ENCODE assay signal across 13 mouse cellular contexts in genomic region chr15:96270272-96270880, GRCm38 (mm10). TPM values are rescaled to one million over a fixed set of nuclear protein-coding genes. Genes with fewer than 3 reads are reported as not detected.
DNase-seq lines count a peak whose midpoint lies in the region; ATAC-seq and TF ChIP-seq lines count a peak whose summit lies in the region.
"Had no signal": no experiment of that assay in that cellular context is flagged by ENCODE, and none has a peak within 500 bp of the region (broad histone marks: within the 10 kb centered on the region; RNA-seq: fewer than 3 reads in every experiment).

No protein-coding gene starts in this region.

- peaks cover 13% of the 10 kb centered on the region for H3K36me3 ChIP-seq in heart, embryonic 11.5 days (ENCODE audit: control insufficient read depth, insufficient read depth, low read length)
- H3K36me3 ChIP-seq in ES-Bruce4 (ENCODE audit: control insufficient read depth, insufficient read depth, low read length, poor library complexity, severe bottlenecking) = no peaks in the 10 kb centered on the region
- H3K36me3 ChIP-seq in intestine, embryonic 16.5 days (ENCODE audit: control insufficient read depth, insufficient read depth, low read length) = peaks cover 23% of the 10 kb centered on the region

- no peak overlapping the region for H3K9ac ChIP-seq in heart, embryonic 11.5 days (ENCODE audit: low read depth, low read length)
- no peak overlapping the region for H3K9ac ChIP-seq in ES-Bruce4 (ENCODE audit: low read depth, poor library complexity, severe bottlenecking)
- no peak overlapping the region for H3K9ac ChIP-seq in intestine, embryonic 16.5 days (ENCODE audit: low read depth, low read length)
- H3K9ac ChIP-seq: kidney, embryonic 15.5 days had no signal

- intact Hi-C loops in heart, postnatal 10 days (cut with DNase I) = no loop called here

- H3K27ac ChIP-seq in heart, embryonic 11.5 days (ENCODE audit: low read depth, low read length) = no peak overlapping the region
- no peak overlapping the region for H3K27ac ChIP-seq in ES-Bruce4 (ENCODE audit: insufficient read depth, low read length)
- no peak overlapping the region for H3K27ac ChIP-seq in intestine, embryonic 16.5 days (ENCODE audit: low read length)
- H3K27ac ChIP-seq: hindbrain, embryonic 10.5 days; kidney, embryonic 15.5 days had no signal

- ATAC-seq in heart, embryonic 11.5 days (replicated peaks; ENCODE audit: insufficient number of reproducible peaks, low FRiP score, low TSS enrichment) = 0 out of 2 replicates have a peak, but pooled peaks have one; percentile 22
- peak; percentile 87 for ATAC-seq in intestine, embryonic 16.5 days
- no peak for ATAC-seq in inflammation-experienced regulatory T-cells, adult 6 months

- no peak for TF ChIP-seq CTCF in ES-Bruce4 (IDR thresholded peaks at IDR 0.05; ENCODE audit: low read depth, low read length)

- peaks cover 7% of the 10 kb centered on the region; the same call in 1 of the 2 replicates for H3K9me3 ChIP-seq in heart, embryonic 11.5 days (replicated peaks; ENCODE audit: control insufficient read depth, low read length)
- no peaks in the 10 kb centered on the region for H3K9me3 ChIP-seq in ES-Bruce4 (replicated peaks; ENCODE audit: control insufficient read depth, insufficient read depth, low read length, poor library complexity, severe bottlenecking)
- peaks cover 8% of the 10 kb centered on the region; the same call in 1 of the 2 replicates for H3K9me3 ChIP-seq in intestine, embryonic 16.5 days (ENCODE audit: control insufficient read depth, low read length)

- DNase-seq in heart, postnatal 10 days = no peak
- DNase-seq in lung, postnatal 36 days = peak; percentile 79
- DNase-seq in adrenal gland, adult 18-20 months (ENCODE audit: low spot score in 2 of 2) = no peak
- DNase-seq in urinary bladder, postnatal 25 days (ENCODE audit: low spot score) = no peak
- DNase-seq: adrenal gland, postnatal 10 days; B cell, adult 2 months; heart, adult 18-20 months had no signal

- no peak for TF ChIP-seq POLR2A in ES-Bruce4 (IDR thresholded peaks at IDR 0.05; ENCODE audit: insufficient read depth, low read length)

- no peak overlapping the region for H3K4me3 ChIP-seq in heart, embryonic 11.5 days (ENCODE audit: low read depth, low read length)
- H3K4me3 ChIP-seq in ES-Bruce4 (ENCODE audit: low read depth, low read length) = no peak overlapping the region
- H3K4me3 ChIP-seq in intestine, embryonic 16.5 days (ENCODE audit: low read length) = no peak overlapping the region
- H3K4me3 ChIP-seq: hindbrain, embryonic 10.5 days; kidney, embryonic 15.5 days had no signal

- H3K4me1 ChIP-seq in heart, embryonic 11.5 days (ENCODE audit: control insufficient read depth, insufficient read depth, low read length) = peaks cover 24% of the 10 kb centered on the region
- peaks cover 2% of the 10 kb centered on the region for H3K4me1 ChIP-seq in ES-Bruce4 (ENCODE audit: control insufficient read depth, insufficient read depth, low read length)
- H3K4me1 ChIP-seq in intestine, embryonic 16.5 days (ENCODE audit: control insufficient read depth, insufficient read depth, low read length) = peaks cover 3% of the 10 kb centered on the region; the same call in 1 of the 2 replicates
- H3K4me1 ChIP-seq: hindbrain, embryonic 10.5 days had no signal

- 81% methylated on average over 10 of the region's 10 CpGs for WGBS in heart, embryonic 11.5 days (ENCODE audit: insufficient replicate concordance)
- WGBS in intestine, embryonic 16.5 days = 75% methylated on average over 10 of the region's 10 CpGs

- H3K4me2 ChIP-seq in heart, embryonic 11.5 days = no peak overlapping the region
- H3K4me2 ChIP-seq in intestine, embryonic 16.5 days (ENCODE audit: low read depth, low read length) = no peak overlapping the region
- H3K4me2 ChIP-seq: kidney, embryonic 15.5 days had no signal

- H3K27me3 ChIP-seq in heart, embryonic 11.5 days (ENCODE audit: control insufficient read depth, insufficient read depth, low read length) = no peaks in the 10 kb centered on the region
- H3K27me3 ChIP-seq in ES-Bruce4 (ENCODE audit: control insufficient read depth, insufficient read depth, low read length, poor library complexity, severe bottlenecking) = no peaks in the 10 kb centered on the region
- H3K27me3 ChIP-seq in intestine, embryonic 16.5 days (replicated peaks; ENCODE audit: control insufficient read depth, insufficient read depth, low read length) = no peaks in the 10 kb centered on the region
- H3K27me3 ChIP-seq: kidney, embryonic 15.5 days had no signal

- TF ChIP-seq EP300 in ES-Bruce4 (IDR thresholded peaks at IDR 0.05; ENCODE audit: insufficient read depth, low read depth, low read length) = 0 out of 2 replicates have a peak, but pooled peaks have one; percentile 45

RNA-seq across cellular contexts. Expression of gene Arid2, which starts 16.9 kb away (rescaled TPM):
- 22.0 and 22.6 TPM in 2 replicates for polyA plus RNA-seq in heart, embryonic 11.5 days (2014; fragmentation: Nextera tagmentation; extraction: Ambion mirVana)
- 10 to 100 TPM; 40.0 to 42.5 TPM for total RNA-seq in heart, postnatal 10 days (2021)
- polyA plus RNA-seq in ES-Bruce4 (2011; ENCODE audit: insufficient read depth, insufficient read length, low read depth, missing spikeins) = 78.4 and 81.5 TPM in 2 replicates
- 12.4 and 12.6 TPM in 2 replicates for polyA plus RNA-seq in intestine, embryonic 16.5 days (2015; fragmentation: Nextera tagmentation; extraction: Ambion mirVana)
- polyA plus RNA-seq in inflammation-experienced regulatory T-cells, adult 6 months (2017; shearing (Covaris generic)) = 10 to 100 TPM; 13.7 to 21.7 (median 17.0) TPM
- total RNA-seq in adrenal gland, adult 18-20 months (2021) = 10 to 100 TPM; 23.2 to 35.6 TPM
